Mouse (Mus musculus): ENCODE data around the gene Rps6kc1. TPM values are rescaled to one million over a fixed set of nuclear protein-coding genes. Genes with fewer than 3 reads are reported as not detected.

The Rps6kc1 gene
- polyA plus RNA-seq, 1 experiment from 2014 or later, result 13.6 TPM

DNA sequence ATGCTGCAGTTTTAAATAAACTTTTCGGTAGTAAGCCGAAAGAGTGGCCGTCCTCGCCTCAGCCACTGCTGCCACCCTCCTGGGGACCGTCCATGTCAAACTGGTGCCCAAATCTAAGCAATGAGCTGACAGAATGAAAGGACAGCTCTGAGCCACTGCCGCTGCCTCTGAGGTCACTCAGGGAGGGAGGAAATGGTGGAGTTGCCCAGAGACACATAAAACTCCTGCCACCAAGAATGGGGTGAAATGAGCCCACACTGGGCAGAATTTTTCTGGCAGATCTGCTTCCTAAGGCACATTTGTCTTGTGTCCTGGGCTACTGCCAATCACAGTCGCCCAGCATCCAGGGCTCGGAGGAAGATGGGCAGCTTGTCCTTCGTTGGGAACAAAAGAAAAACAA lies 255.5 kb downstream of the Rps6kc1 start:
- WGBS, result 66% methylated on average over 9 of the region's 9 CpGs
- H3K36me3 ChIP-seq (ENCODE audit: control insufficient read depth, insufficient read depth, low read length), result no peaks in the 10 kb centered on the region
- no peak overlapping the region for H3K4me3 ChIP-seq (ENCODE audit: low read length)
- no peaks in the 10 kb centered on the region for H3K4me1 ChIP-seq (ENCODE audit: control insufficient read depth, insufficient read depth, low read length)
- H3K9me3 ChIP-seq (ENCODE audit: control insufficient read depth, low read length), result no peaks in the 10 kb centered on the region
- no peak overlapping the region for H3K27ac ChIP-seq (ENCODE audit: low read depth, low read length)
- no peaks in the 10 kb centered on the region for H3K27me3 ChIP-seq (ENCODE audit: control insufficient read depth, insufficient read depth, low read length)
- H3K4me2 ChIP-seq (replicated peaks; ENCODE audit: low read depth, low read length), result no peak overlapping the region
- no peak for ATAC-seq (ENCODE audit: low FRiP score, low TSS enrichment)
- H3K9ac ChIP-seq (ENCODE audit: low read depth, low read length), result no peak overlapping the region

DNA sequence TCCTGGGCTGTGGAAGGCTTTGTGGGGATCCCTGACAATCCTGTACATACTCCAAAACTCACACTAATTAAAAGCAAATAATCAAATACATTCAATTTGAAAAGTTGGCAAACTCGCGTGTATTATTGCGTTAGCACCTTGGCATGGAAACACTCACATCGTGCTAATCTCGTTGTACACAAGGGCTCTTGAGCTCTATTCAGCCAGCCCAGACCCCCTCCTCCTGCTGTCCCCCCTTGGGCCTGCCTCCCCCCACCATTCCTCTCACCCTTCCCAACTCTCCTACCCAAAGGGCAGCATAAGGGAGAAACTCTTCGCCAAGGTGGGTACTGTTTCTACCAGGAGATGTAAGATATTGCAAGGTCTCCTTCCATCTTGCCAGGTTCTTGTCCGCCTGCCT lies 255.9 kb downstream of the Rps6kc1 start:
- no peaks in the 10 kb centered on the region for H3K9me3 ChIP-seq (ENCODE audit: control insufficient read depth, low read length)
- 93% methylated on average over 7 of the region's 7 CpGs for WGBS
- no peak overlapping the region for H3K9ac ChIP-seq (ENCODE audit: low read depth, low read length)
- no peaks in the 10 kb centered on the region for H3K27me3 ChIP-seq (ENCODE audit: control insufficient read depth, insufficient read depth, low read length)
- no peak for ATAC-seq (ENCODE audit: low FRiP score, low TSS enrichment)
- no peak overlapping the region for H3K27ac ChIP-seq (ENCODE audit: low read depth, low read length)
- H3K4me2 ChIP-seq (replicated peaks; ENCODE audit: low read depth, low read length), result no peak overlapping the region
- no peaks in the 10 kb centered on the region for H3K36me3 ChIP-seq (ENCODE audit: control insufficient read depth, insufficient read depth, low read length)
- H3K4me1 ChIP-seq (ENCODE audit: control insufficient read depth, insufficient read depth, low read length), result no peaks in the 10 kb centered on the region
- H3K4me3 ChIP-seq (ENCODE audit: low read length), result no peak overlapping the region

DNA sequence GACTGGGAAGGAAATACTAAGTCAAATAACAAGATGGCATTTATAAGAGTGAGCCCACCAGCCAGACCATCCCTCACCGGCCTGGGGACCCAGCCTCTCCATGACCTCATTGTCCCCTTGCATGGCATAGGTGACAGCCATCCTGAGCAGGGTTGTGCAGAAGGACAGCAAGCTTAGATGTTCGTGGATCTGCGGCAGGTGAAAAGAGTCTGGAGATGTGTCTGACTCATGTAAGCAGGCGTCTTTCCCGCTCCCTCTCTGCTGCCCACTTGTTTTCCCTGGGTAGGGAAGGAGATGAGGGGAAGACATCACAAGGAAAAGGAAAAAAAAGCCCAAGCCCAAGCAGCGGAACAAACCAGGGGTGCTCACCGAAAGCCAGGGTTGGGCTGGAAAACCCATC lies 256.5 kb downstream of the Rps6kc1 start:
- no peak for ATAC-seq (ENCODE audit: low FRiP score, low TSS enrichment)
- H3K4me2 ChIP-seq (replicated peaks; ENCODE audit: low read depth, low read length), result no peak overlapping the region
- H3K4me3 ChIP-seq (ENCODE audit: low read length), result no peak overlapping the region
- H3K9ac ChIP-seq (ENCODE audit: low read depth, low read length), result no peak overlapping the region
- WGBS, result 93% methylated on average over 7 of the region's 7 CpGs
- H3K27ac ChIP-seq (ENCODE audit: low read depth, low read length), result no peak overlapping the region
- no peaks in the 10 kb centered on the region for H3K9me3 ChIP-seq (ENCODE audit: control insufficient read depth, low read length)
- H3K27me3 ChIP-seq (ENCODE audit: control insufficient read depth, insufficient read depth, low read length), result no peaks in the 10 kb centered on the region
- no peaks in the 10 kb centered on the region for H3K4me1 ChIP-seq (ENCODE audit: control insufficient read depth, insufficient read depth, low read length)
- H3K36me3 ChIP-seq (ENCODE audit: control insufficient read depth, insufficient read depth, low read length), result no peaks in the 10 kb centered on the region

DNA sequence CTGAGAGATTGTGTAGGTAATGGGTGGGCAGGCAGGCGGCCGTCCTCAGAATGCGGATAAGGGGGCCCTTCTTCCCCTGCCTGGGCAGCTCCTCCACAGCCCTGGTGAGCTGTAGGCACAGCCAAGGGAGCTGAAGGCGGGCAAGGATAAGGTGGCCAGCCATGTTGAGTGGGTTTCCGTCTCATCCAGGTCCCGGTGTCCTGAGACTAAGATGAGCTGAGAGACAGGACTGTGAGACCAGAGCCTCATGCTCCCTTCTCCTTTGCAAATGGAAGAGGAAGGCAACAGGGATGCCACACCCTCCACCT lies 256.9 kb downstream of the Rps6kc1 start:
- Histone ChIP-seq H3K9ac (ENCODE audit: low read depth, low read length) (no peak overlapping the region), H3K27me3 (ENCODE audit: control insufficient read depth, insufficient read depth, low read length) (no peaks in the 10 kb centered on the region), H3K27ac (ENCODE audit: low read depth, low read length) (no peak overlapping the region), H3K4me3 (ENCODE audit: low read length) (no peak overlapping the region), H3K4me2 (replicated peaks; ENCODE audit: low read depth, low read length) (no peak overlapping the region), H3K4me1 (ENCODE audit: control insufficient read depth, insufficient read depth, low read length) (no peaks in the 10 kb centered on the region), H3K36me3 (ENCODE audit: control insufficient read depth, insufficient read depth, low read length) (no peaks in the 10 kb centered on the region), H3K9me3 (ENCODE audit: control insufficient read depth, low read length) (no peaks in the 10 kb centered on the region)
- no peak for ATAC-seq (ENCODE audit: low FRiP score, low TSS enrichment)
- WGBS, result 84% methylated on average over 6 of the region's 6 CpGs

DNA sequence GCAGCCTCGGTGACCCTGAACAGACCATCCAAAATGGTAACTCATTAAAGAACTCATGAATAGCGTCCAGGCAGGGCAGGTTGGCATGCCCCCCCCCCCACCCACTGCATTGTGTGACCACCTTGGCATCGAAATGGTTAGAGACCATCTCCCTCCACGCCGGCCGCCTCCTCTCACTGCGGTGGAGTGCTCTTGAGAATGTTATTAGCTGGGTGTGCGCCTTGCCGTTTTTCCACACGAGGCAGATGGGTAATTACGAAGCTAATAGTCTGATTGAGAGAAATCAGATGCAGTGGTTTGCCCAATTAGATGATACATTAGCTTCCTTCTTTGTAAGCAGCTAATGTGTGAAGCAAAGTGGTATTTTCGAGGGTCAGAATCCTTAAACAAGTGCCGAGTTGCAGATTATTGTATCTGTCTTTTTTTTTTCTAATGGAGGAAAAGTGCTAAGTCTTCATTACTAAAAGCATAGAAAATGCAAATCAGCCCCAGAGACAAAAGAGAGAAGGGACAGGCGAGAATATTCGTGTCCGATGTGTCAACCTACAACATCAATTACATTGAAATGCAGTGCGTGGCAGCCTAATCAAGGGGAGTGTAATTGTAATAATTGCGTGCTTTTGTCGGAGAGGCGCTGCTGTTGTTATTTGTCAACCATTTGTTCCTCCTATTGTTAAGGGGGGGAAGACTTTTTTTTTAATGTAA lies 257.4 kb downstream of the Rps6kc1 start:
- H3K9me3 ChIP-seq (ENCODE audit: control insufficient read depth, low read length), result no peaks in the 10 kb centered on the region
- ATAC-seq (ENCODE audit: low FRiP score, low TSS enrichment), result no peak
- H3K4me3 ChIP-seq (ENCODE audit: low read length), result no peak overlapping the region
- no peak overlapping the region for H3K9ac ChIP-seq (ENCODE audit: low read depth, low read length)
- H3K4me2 ChIP-seq (replicated peaks; ENCODE audit: low read depth, low read length), result no peak overlapping the region
- WGBS, result 87% methylated on average over 20 of the region's 20 CpGs
- H3K27me3 ChIP-seq (ENCODE audit: control insufficient read depth, insufficient read depth, low read length), result no peaks in the 10 kb centered on the region
- H3K4me1 ChIP-seq (ENCODE audit: control insufficient read depth, insufficient read depth, low read length), result no peaks in the 10 kb centered on the region
- H3K27ac ChIP-seq (ENCODE audit: low read depth, low read length), result no peak overlapping the region
- H3K36me3 ChIP-seq (ENCODE audit: control insufficient read depth, insufficient read depth, low read length), result no peaks in the 10 kb centered on the region

DNA sequence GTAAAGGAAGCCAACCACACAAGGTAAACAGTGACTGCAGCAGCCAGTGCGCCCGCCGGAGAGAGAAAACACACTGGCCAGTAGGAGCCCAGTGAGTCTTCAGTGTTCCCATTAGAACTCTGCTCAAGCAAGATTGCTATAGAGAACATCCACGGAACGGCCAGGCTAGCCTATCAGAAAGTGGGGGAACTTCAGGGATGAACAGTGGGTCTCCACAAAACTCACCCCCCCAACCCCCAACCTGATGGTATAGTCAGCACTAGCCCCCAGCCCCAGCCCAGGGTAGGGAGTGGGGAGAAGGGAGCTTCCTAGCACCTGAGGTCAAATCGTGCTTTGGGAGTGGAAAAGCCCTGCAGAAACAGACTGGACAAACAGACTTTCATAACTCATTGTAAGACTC lies 258.5 kb downstream of the Rps6kc1 start:
- ATAC-seq (ENCODE audit: low FRiP score, low TSS enrichment), result no peak
- Histone ChIP-seq H3K4me1 (ENCODE audit: control insufficient read depth, insufficient read depth, low read length) (no peaks in the 10 kb centered on the region), H3K4me3 (ENCODE audit: low read length) (no peak overlapping the region), H3K9me3 (ENCODE audit: control insufficient read depth, low read length) (no peaks in the 10 kb centered on the region), H3K27ac (ENCODE audit: low read depth, low read length) (no peak overlapping the region), H3K4me2 (replicated peaks; ENCODE audit: low read depth, low read length) (no peak overlapping the region), H3K27me3 (ENCODE audit: control insufficient read depth, insufficient read depth, low read length) (no peaks in the 10 kb centered on the region), H3K36me3 (ENCODE audit: control insufficient read depth, insufficient read depth, low read length) (no peaks in the 10 kb centered on the region), H3K9ac (ENCODE audit: low read depth, low read length) (no peak overlapping the region)
- 88% methylated on average over 6 of the region's 6 CpGs for WGBS

Other genes with a start within 250 kb of the Rps6kc1 start
- gene Angel2, start 13.3 kb upstream of the Rps6kc1 start, polyA plus RNA-seq (2014; fragmentation: Nextera tagmentation; extraction: Ambion mirVana), result 36.6 and 51.1 TPM in 2 replicates
- gene Vash2, start 67.5 kb upstream of the Rps6kc1 start, polyA plus RNA-seq (2014; fragmentation: Nextera tagmentation; extraction: Ambion mirVana), result 20.3 and 41.4 TPM in 2 replicates
- gene Flvcr1, start 114.4 kb upstream of the Rps6kc1 start, polyA plus RNA-seq (2014; fragmentation: Nextera tagmentation; extraction: Ambion mirVana), result 6.8 and 8.5 TPM in 2 replicates
- gene Spata45, start 124.9 kb upstream of the Rps6kc1 start, polyA plus RNA-seq (2014; fragmentation: Nextera tagmentation; extraction: Ambion mirVana), result not detected in 2 replicates
- 12.6 and 13.2 TPM in 2 replicates for gene Tatdn3, start 151.2 kb upstream of the Rps6kc1 start, polyA plus RNA-seq (2014; fragmentation: Nextera tagmentation; extraction: Ambion mirVana)
- gene Nsl1, start 151.2 kb upstream of the Rps6kc1 start, polyA plus RNA-seq (2014; fragmentation: Nextera tagmentation; extraction: Ambion mirVana), result 10.4 and 23.3 TPM in 2 replicates
- gene Batf3, start 186.1 kb upstream of the Rps6kc1 start, polyA plus RNA-seq (2014; fragmentation: Nextera tagmentation; extraction: Ambion mirVana), result 12.4 and 18.0 TPM in 2 replicates

Measured in kidney, embryonic 14.5 days (tissue).